Mouse (Mus musculus) CH12.LX (cell line): ENCODE data around the gene Ttc22. TPM values are rescaled to one million over a fixed set of nuclear protein-coding genes. Genes with fewer than 3 reads are reported as not detected.

Experiments
- DNase-seq: peaks from one replicate; pipeline ENCODE4 v3.0.0-alpha.2; 2013; ENCODE audit errors: extremely low read depth
- H3K27ac ChIP-seq: 2 replicates; pipeline ENCODE4 v1.5.1; 2012; ENCODE audit warnings: low read depth, mild to moderate bottlenecking, control low read depth, moderate library complexity; ENCODE audit not compliant: insufficient read depth
- H3K27me3 ChIP-seq: replicated peaks from 2 replicates; pipeline ENCODE3; 2012; ENCODE audit warnings: inconsistent platforms
- H3K36me3 ChIP-seq, 2 experiments: replicated peaks in 1 of 2; 2 replicates each; pipeline versions ENCODE3 to v1.6.1; 2012; ENCODE audit warnings: inconsistent platforms in 1 of 2, low read length in 1 of 2, mild to moderate bottlenecking in 1 of 2, mixed read lengths in 1 of 2, moderate library complexity in 1 of 2; ENCODE audit not compliant: control insufficient read depth in 1 of 2, insufficient read depth in 1 of 2
- H3K4me1 ChIP-seq, 2 experiments: 2 replicates each; pipeline ENCODE4 v1.6.1; 2012; ENCODE audit warnings: inconsistent platforms in 1 of 2, moderate library complexity in 1 of 2; ENCODE audit not compliant: insufficient read depth in 2 of 2, control insufficient read depth in 1 of 2
- H3K4me2 ChIP-seq: 2 replicates; pipeline ENCODE4 v1.6.1; 2012; ENCODE audit warnings: low read depth, mild to moderate bottlenecking, control low read depth; ENCODE audit not compliant: poor library complexity, insufficient read depth, severe bottlenecking
- H3K4me3 ChIP-seq, 3 experiments: fragments of 150-350 bp in 1 of 3; sonication (generic) in 1 of 3; replicated peaks in 1 of 3; 2 replicates each; pipeline versions ENCODE3 to v1.5.1; 2011 to 2012; ENCODE audit warnings: low read depth in 2 of 3, low read length in 2 of 3, mild to moderate bottlenecking in 2 of 3, moderate library complexity in 2 of 3, control low read depth in 1 of 3, improper control_type of control experiment in 1 of 3, inconsistent platforms in 1 of 3, mixed read lengths in 1 of 3; ENCODE audit not compliant: poor library complexity in 1 of 3
- H3K79me2 ChIP-seq: replicated peaks from 2 replicates; pipeline ENCODE4 v1.6.1; 2012; ENCODE audit warnings: mild to moderate bottlenecking, moderate library complexity; ENCODE audit not compliant: control insufficient read depth, poor library complexity, insufficient read depth, severe bottlenecking; ENCODE audit errors: extremely low read depth
- H3K9ac ChIP-seq: 2 replicates; pipeline ENCODE4 v1.6.1; 2012; ENCODE audit warnings: low read depth, mild to moderate bottlenecking, control low read depth, moderate library complexity; ENCODE audit not compliant: insufficient read depth
- H3K9me3 ChIP-seq: replicated peaks from 2 replicates; pipeline ENCODE3; 2012; ENCODE audit warnings: low read length, inconsistent platforms, mixed read lengths
- BHLHE40 ChIP-seq: IDR thresholded peaks from 2 replicates; pipeline ENCODE4 v1.6.1; 2011; ENCODE audit warnings: mild to moderate bottlenecking, low read depth, low read length, improper control_type of control experiment
- CHD1 ChIP-seq: IDR thresholded peaks from 2 replicates; pipeline ENCODE4 v1.6.1; 2012; ENCODE audit warnings: low read depth, low read length, improper control_type of control experiment, inconsistent platforms
- CTCF ChIP-seq, 2 experiments: IDR thresholded peaks in 1 of 2; conservative IDR thresholded peaks in 1 of 2; 2 replicates each; pipeline ENCODE4 v1.5.1; 2011 to 2012; ENCODE audit warnings: low read depth in 2 of 2, low read length in 2 of 2, improper control_type of control experiment in 1 of 2, inconsistent platforms in 1 of 2, mild to moderate bottlenecking in 1 of 2, moderate library complexity in 1 of 2
- E2F4 ChIP-seq: IDR thresholded peaks from 2 replicates; pipeline ENCODE4 v1.6.1; 2011; ENCODE audit warnings: low read depth, low read length, improper control_type of control experiment; ENCODE audit not compliant: insufficient replicate concordance
- EP300 ChIP-seq: IDR thresholded peaks from 2 replicates; pipeline ENCODE4 v1.6.1; 2011; ENCODE audit warnings: low read length, improper control_type of control experiment
- GABPA ChIP-seq: IDR thresholded peaks from 2 replicates; pipeline ENCODE4 v1.6.1; 2012; ENCODE audit warnings: low read depth, low read length, improper control_type of control experiment, inconsistent platforms; ENCODE audit not compliant: insufficient replicate concordance
- IRF4 ChIP-seq: IDR thresholded peaks from 2 replicates; pipeline ENCODE4 v1.6.1; 2014; ENCODE audit warnings: low read depth, mild to moderate bottlenecking, inconsistent platforms, low read length, improper control_type of control experiment
- JUN ChIP-seq: IDR thresholded peaks from 2 replicates; pipeline ENCODE4 v1.6.1; 2011; ENCODE audit warnings: low read depth, mild to moderate bottlenecking, low read length, improper control_type of control experiment, moderate library complexity; ENCODE audit not compliant: insufficient read depth
- JUND ChIP-seq: conservative IDR thresholded peaks from 2 replicates; pipeline ENCODE4 v1.6.1; 2011; ENCODE audit warnings: low read depth, low read length, improper control_type of control experiment
- KAT2A ChIP-seq: IDR thresholded peaks from 2 replicates; pipeline ENCODE4 v1.6.1; 2012; ENCODE audit warnings: low read length, improper control_type of control experiment, inconsistent platforms; ENCODE audit not compliant: insufficient replicate concordance
- MAFK ChIP-seq: IDR thresholded peaks from 2 replicates; pipeline ENCODE4 v1.6.1; 2011; ENCODE audit warnings: low read length, improper control_type of control experiment; ENCODE audit not compliant: insufficient replicate concordance
- MAX ChIP-seq: IDR thresholded peaks from 2 replicates; pipeline ENCODE4 v1.6.1; 2011; ENCODE audit warnings: low read length, improper control_type of control experiment
- MAZ ChIP-seq: IDR thresholded peaks from 2 replicates; pipeline ENCODE4 v1.6.1; 2012; ENCODE audit warnings: low read depth, mild to moderate bottlenecking, inconsistent platforms, low read length, improper control_type of control experiment, moderate library complexity
- MEF2A ChIP-seq: IDR thresholded peaks from 2 replicates; pipeline ENCODE4 v1.6.1; 2014; ENCODE audit warnings: low read depth, mild to moderate bottlenecking, inconsistent platforms, low read length, improper control_type of control experiment, borderline replicate concordance
- MXI1 ChIP-seq: IDR thresholded peaks from 2 replicates; pipeline ENCODE4 v1.6.1; 2011; ENCODE audit warnings: mild to moderate bottlenecking, low read depth, low read length, improper control_type of control experiment
- NELFE ChIP-seq: IDR thresholded peaks from 2 replicates; pipeline ENCODE4 v1.6.1; 2011; ENCODE audit warnings: low read depth, low read length, improper control_type of control experiment
- NRF1 ChIP-seq: IDR thresholded peaks from 2 replicates; pipeline ENCODE4 v1.6.1; 2014; ENCODE audit warnings: low read depth, mild to moderate bottlenecking, inconsistent platforms, low read length, improper control_type of control experiment, moderate library complexity
- POLR2A ChIP-seq: IDR thresholded peaks from 2 replicates; pipeline ENCODE4 v1.6.1; 2011; ENCODE audit warnings: low read depth, mild to moderate bottlenecking, improper control_type of control experiment, low read length
- RCOR1 ChIP-seq: conservative IDR thresholded peaks from 2 replicates; pipeline ENCODE4 v1.6.1; 2012; ENCODE audit warnings: low read depth, mild to moderate bottlenecking, inconsistent platforms, low read length, improper control_type of control experiment
- TCF12 ChIP-seq: IDR thresholded peaks from 2 replicates; pipeline ENCODE4 v1.6.1; 2014; ENCODE audit warnings: low read depth, mild to moderate bottlenecking, inconsistent platforms, low read length, improper control_type of control experiment
- UBTF ChIP-seq: IDR thresholded peaks from 2 replicates; pipeline ENCODE4 v1.6.1; 2012; ENCODE audit warnings: low read depth, mild to moderate bottlenecking, inconsistent platforms, low read length, improper control_type of control experiment, moderate library complexity
- USF1 ChIP-seq: IDR thresholded peaks from 2 replicates; pipeline ENCODE4 v1.6.1; 2014; ENCODE audit warnings: low read depth, mild to moderate bottlenecking, inconsistent platforms, low read length, improper control_type of control experiment
- ZC3H11A ChIP-seq: IDR thresholded peaks from 2 replicates; pipeline ENCODE4 v1.6.1; 2012; ENCODE audit warnings: low read depth, mild to moderate bottlenecking, inconsistent platforms, low read length, improper control_type of control experiment
- ZKSCAN1 ChIP-seq: IDR thresholded peaks from 2 replicates; pipeline ENCODE4 v1.6.1; 2012; ENCODE audit warnings: low read depth, inconsistent platforms, low read length, improper control_type of control experiment, borderline replicate concordance
- ZNF384 ChIP-seq: IDR thresholded peaks from 2 replicates; pipeline ENCODE4 v1.6.1; 2012; ENCODE audit warnings: low read depth, low read length, improper control_type of control experiment, inconsistent platforms
- dilution Hi-C: fragments of 300-500 bp; cut with MboI; formaldehyde crosslinking; loops from 2 replicates; pipeline ENCODE4 v1.14.3; 2020; ENCODE audit warnings: low sequenced_read_pairs; ENCODE audit not compliant: extremely low pct_unique_long_range_greater_than_20kb, extremely low pct_ligation_motif_present
- in situ Hi-C: fragments of 300-500 bp; cut with MboI; formaldehyde crosslinking; loops from 3 replicates; pipeline ENCODE4 v1.14.3; 2019; ENCODE audit warnings: low sequenced_read_pairs, low pct_ligation_motif_present, low pct_unique_long_range_greater_than_20kb, mixed read lengths
- polyA plus RNA-seq: library from polyadenylated mRNA; unstranded; fragments of >175 nt; gene quantifications from 2 replicates; pipeline ENCODE4 v1.2.1, GENCODE M21; 2012; ENCODE audit warnings: low read depth; ENCODE audit not compliant: insufficient read length
- total RNA-seq, 2 experiments: library from RNA; depleted of rRNA; stranded (reverse); fragments of 300-350 nt in 1 of 2; fragments of >200 nt in 1 of 2; gene quantifications; 2 replicates each; pipeline ENCODE4 v1.2.3; 2012 to 2014

The Ttc22 gene
- total and polyA plus RNA-seq, 3 experiments = not detected

GRCm38 (mm10) chr4:106634086-106634479, 11.9 kb downstream of the Ttc22 start:
- no peak overlapping the region for H3K9ac ChIP-seq
- H3K9me3 ChIP-seq = peaks cover 3% of the 10 kb centered on the region
- DNase-seq = no peak
- TF ChIP-seq MAZ (no peak), USF1 (no peak), E2F4 (no peak), ZC3H11A (no peak), MAX (no peak), NRF1 (no peak), EP300 (no peak), RCOR1 (no peak), NELFE (no peak), JUND (no peak), BHLHE40 (no peak), GABPA (no peak), MEF2A (no peak)
- peaks cover 73% of the 10 kb centered on the region for H3K27me3 ChIP-seq
- H3K4me2 ChIP-seq = no peak overlapping the region
- H3K4me1 ChIP-seq = peaks cover 0 to 3% of the 10 kb centered on the region in 2 experiments; a peak in 2 of 4 replicates
- no peaks in the 10 kb centered on the region for H3K79me2 ChIP-seq
- no peak overlapping the region for H3K4me3 ChIP-seq
- H3K27ac ChIP-seq = no peak overlapping the region
- H3K36me3 ChIP-seq = no peaks in the 10 kb centered on the region
- dilution Hi-C loops = no loop called here
- in situ Hi-C loops = loop anchor here (10.0 to 25.0 kb wide), 2 partner anchors 161 to 528 kb away; no protein-coding TSS in a partner anchor

- Histone ChIP-seq H3K4me1 (peaks cover 3 to 18% of the 10 kb centered on the region in 2 experiments; a peak in 2 of 4 replicates), H3K79me2 (no peaks in the 10 kb centered on the region), H3K9ac (no peak overlapping the region), H3K36me3 (no peaks in the 10 kb centered on the region), H3K27ac (no peak overlapping the region), H3K27me3 (peaks cover 27% of the 10 kb centered on the region)
- DNase-seq = no peak
- in situ Hi-C loops = loop anchor here (25.0 kb wide), 1 partner anchor 519 kb away; no protein-coding TSS in a partner anchor
- TF ChIP-seq UBTF = no peak
- no peak for TF ChIP-seq MXI1
- TF ChIP-seq ZC3H11A = no peak
- no peak for TF ChIP-seq NELFE
- TF ChIP-seq JUN = no peak
- no peak for TF ChIP-seq POLR2A
- TF ChIP-seq KAT2A = no peak
- TF ChIP-seq CHD1 = no peak
- no peak for TF ChIP-seq TCF12
- TF ChIP-seq IRF4 = no peak
- no peak for TF ChIP-seq MAZ
- TF ChIP-seq ZNF384 = no peak
- TF ChIP-seq MAFK = no peak
- TF ChIP-seq ZKSCAN1 = no peak
- TF ChIP-seq CTCF (conservative IDR thresholded peaks at IDR 0.05 in 1 of 2, IDR thresholded peaks at IDR 0.05 in 1 of 2; ENCODE audit: low read depth in 2 of 2, low read length in 2 of 2) = no peak
- no peak for TF ChIP-seq E2F4
- TF ChIP-seq, all 38 proteins: peak for 0
- Histone ChIP-seq H3K9me3 (peaks cover 13% of the 10 kb centered on the region), H3K4me3 (no peak overlapping the region), H3K4me2 (no peak overlapping the region)
- dilution Hi-C loops = no loop called here
Observed at GRCm38 (mm10) chr4:106643483-106644217, 21.4 kb downstream of the Ttc22 start.
